10 mouse cellular contexts compared by ENCODE assay signal in the genomic region with DNA sequence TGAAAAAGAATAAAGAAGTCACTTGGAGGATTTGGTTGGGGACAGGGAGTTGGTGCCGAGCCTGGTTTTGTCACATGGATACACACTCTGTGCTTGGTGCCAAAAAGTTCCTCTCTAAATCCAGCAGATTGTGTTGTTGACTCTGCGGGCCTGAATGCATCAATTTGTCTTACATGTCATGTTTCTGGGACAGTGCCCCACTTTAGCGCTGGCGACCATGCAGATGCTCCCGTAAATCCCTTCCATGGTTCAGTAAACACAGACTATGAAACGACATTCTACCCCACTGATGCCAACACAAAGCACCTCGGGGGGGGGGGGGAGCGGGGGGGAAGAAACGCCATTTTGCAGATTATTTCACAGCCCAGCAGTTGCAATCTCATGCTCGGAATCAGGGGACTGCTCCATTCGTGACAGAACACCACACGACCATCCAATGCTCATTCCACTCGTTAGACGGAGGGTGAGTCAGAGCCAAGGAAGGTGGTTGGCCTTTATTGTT.
A peak's percentile ranks its signal among the peaks of the same experiment; 100 is the strongest.
DNase-seq lines count a peak whose midpoint lies in the region; ATAC-seq lines count a peak whose summit lies in the region.
"Had no signal": no experiment of that assay in that cellular context is flagged by ENCODE, and none has a peak within 500 bp of the region (broad histone marks: within the 10 kb centered on the region; RNA-seq: fewer than 3 reads in every experiment).

No protein-coding gene starts in this region.

- H3K4me3 ChIP-seq in kidney, embryonic 16.5 days (ENCODE audit: low read length) = no peak overlapping the region
- no peak overlapping the region for H3K4me3 ChIP-seq in kidney, embryonic 14.5 days (ENCODE audit: low read length)
- no peak overlapping the region for H3K4me3 ChIP-seq in hindbrain, embryonic 15.5 days

- 61% methylated on average over 14 of the region's 14 CpGs for WGBS in kidney, embryonic 16.5 days
- WGBS in kidney, embryonic 14.5 days = 69% methylated on average over 14 of the region's 14 CpGs
- 21% methylated on average over 13 of the region's 14 CpGs for WGBS in hindbrain, embryonic 15.5 days

- H3K27ac ChIP-seq in kidney, embryonic 16.5 days (ENCODE audit: low read length) = no peak overlapping the region
- no peak overlapping the region for H3K27ac ChIP-seq in kidney, embryonic 14.5 days (ENCODE audit: low read depth, low read length)
- no peak overlapping the region for H3K27ac ChIP-seq in hindbrain, embryonic 15.5 days (replicated peaks)

- no peaks in the 10 kb centered on the region for H3K27me3 ChIP-seq in kidney, embryonic 16.5 days (ENCODE audit: insufficient read depth, low read length)
- no peaks in the 10 kb centered on the region for H3K27me3 ChIP-seq in kidney, embryonic 14.5 days (ENCODE audit: control insufficient read depth, insufficient read depth, low read length)
- H3K27me3 ChIP-seq in hindbrain, embryonic 15.5 days = no peaks in the 10 kb centered on the region

- H3K9me3 ChIP-seq in kidney, embryonic 16.5 days (ENCODE audit: low read length) = no peaks in the 10 kb centered on the region
- no peaks in the 10 kb centered on the region for H3K9me3 ChIP-seq in kidney, embryonic 14.5 days (ENCODE audit: control insufficient read depth, low read length)
- no peaks in the 10 kb centered on the region for H3K9me3 ChIP-seq in hindbrain, embryonic 15.5 days

- DNase-seq in embryo, embryonic 10.5 days (ENCODE audit: low spot score) = peak; percentile 36
- DNase-seq in retina, adult 2 months (ENCODE audit: low read depth, low spot score) = peak; percentile 11
- no peak for DNase-seq in spleen, postnatal 4 days (ENCODE audit: low spot score in 2 of 2)
- DNase-seq in lung, adult 18-20 months = no peak
- DNase-seq: kidney, postnatal 36 days; lung, postnatal 4 days had no signal

- no peaks in the 10 kb centered on the region for H3K4me1 ChIP-seq in kidney, embryonic 16.5 days (ENCODE audit: insufficient read depth, low read length)
- no peaks in the 10 kb centered on the region for H3K4me1 ChIP-seq in kidney, embryonic 14.5 days (ENCODE audit: control insufficient read depth, insufficient read depth, low read length)
- H3K4me1 ChIP-seq in hindbrain, embryonic 15.5 days (replicated peaks) = no peaks in the 10 kb centered on the region

- ATAC-seq in kidney, embryonic 16.5 days (ENCODE audit: low FRiP score, low TSS enrichment) = 0 out of 2 replicates have a peak, but pooled peaks have one; percentile 15
- ATAC-seq in kidney, embryonic 14.5 days (ENCODE audit: low FRiP score, low TSS enrichment) = no peak
- ATAC-seq in hindbrain, embryonic 15.5 days (ENCODE audit: low FRiP score, low read depth) = peak; percentile 88
- no peak for ATAC-seq in monocyte, adult 5-6 weeks (replicated peaks; ENCODE audit: insufficient number of reproducible peaks, low FRiP score, low TSS enrichment, poor library complexity, severe bottlenecking)

- no peaks in the 10 kb centered on the region for H3K36me3 ChIP-seq in kidney, embryonic 16.5 days (ENCODE audit: insufficient read depth, low read length)
- H3K36me3 ChIP-seq in kidney, embryonic 14.5 days (ENCODE audit: control insufficient read depth, insufficient read depth, low read length) = no peaks in the 10 kb centered on the region
- H3K36me3 ChIP-seq in hindbrain, embryonic 15.5 days = no peaks in the 10 kb centered on the region

- no peak overlapping the region for H3K9ac ChIP-seq in kidney, embryonic 16.5 days (replicated peaks; ENCODE audit: low read length)
- H3K9ac ChIP-seq in kidney, embryonic 14.5 days (ENCODE audit: low read depth, low read length) = no peak overlapping the region
- no peak overlapping the region for H3K9ac ChIP-seq in hindbrain, embryonic 15.5 days

- H3K4me2 ChIP-seq in kidney, embryonic 16.5 days (replicated peaks; ENCODE audit: low read depth, low read length) = no peak overlapping the region
- no peak overlapping the region for H3K4me2 ChIP-seq in kidney, embryonic 14.5 days (replicated peaks; ENCODE audit: low read depth, low read length)
- H3K4me2 ChIP-seq in hindbrain, embryonic 15.5 days = peak overlapping the region; percentile 7; the same call in 1 of the 2 replicates

Comparison
In these comparisons a context has a peak if more than half of its experiments do, and no peak if none do; other contexts are left out.
1. ATAC-seq: peak in kidney, embryonic 16.5 days (single experiment) and hindbrain, embryonic 15.5 days (single experiment); none in kidney, embryonic 14.5 days (single experiment) and monocyte, adult 5-6 weeks (single experiment).
2. DNase-seq: peak in embryo, embryonic 10.5 days (single experiment) and retina, adult 2 months (single experiment); none in spleen, postnatal 4 days (0 of 2) and lung, adult 18-20 months (0 of 2).